Mouse (Mus musculus): ENCODE measurements around the gene Cct8.

The Cct8 gene

DNA sequence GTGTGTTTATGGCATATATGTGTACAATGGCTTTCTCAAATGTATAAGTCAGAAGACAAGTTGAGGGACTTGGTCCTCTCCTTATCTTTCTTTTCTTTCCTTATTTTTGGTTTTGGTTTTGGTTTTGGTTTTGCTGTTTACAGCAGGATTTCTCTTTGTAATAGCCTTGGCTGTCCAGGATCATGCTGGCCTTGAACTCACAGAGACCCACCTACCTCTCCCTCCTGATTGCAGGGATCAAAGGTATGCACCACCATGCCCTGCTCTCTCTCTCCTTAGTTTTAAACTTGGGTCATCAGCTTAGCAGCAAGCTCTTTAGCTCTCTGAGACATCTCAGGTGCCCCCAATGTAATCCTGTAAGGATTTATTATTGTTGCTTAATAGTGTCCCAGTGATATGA, 50.6 kb downstream of the Cct8 start:
- DNase-seq (ENCODE audit: low spot score) = no peak

DNA sequence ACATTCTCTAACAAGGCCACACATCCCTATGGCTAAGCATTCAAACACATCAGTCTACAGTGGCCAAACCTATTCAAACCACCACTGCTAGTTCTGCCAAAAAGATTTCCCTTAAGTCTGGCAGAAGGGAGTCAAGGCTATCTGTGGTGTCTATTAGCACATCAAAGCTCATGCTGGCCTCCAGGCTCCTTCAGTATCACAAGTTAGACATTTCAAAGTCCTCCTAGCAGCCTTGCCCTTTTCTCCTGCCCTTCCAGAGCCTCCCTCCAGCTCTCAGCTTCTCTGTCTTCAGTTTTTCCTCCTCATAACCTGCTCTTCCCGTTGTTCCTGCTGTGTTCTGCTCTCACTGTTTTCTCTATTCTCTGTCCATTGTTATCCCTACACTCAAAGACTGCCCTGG, 51.6 kb downstream of the Cct8 start:
- DNase-seq (ENCODE audit: low spot score) = no peak

DNA sequence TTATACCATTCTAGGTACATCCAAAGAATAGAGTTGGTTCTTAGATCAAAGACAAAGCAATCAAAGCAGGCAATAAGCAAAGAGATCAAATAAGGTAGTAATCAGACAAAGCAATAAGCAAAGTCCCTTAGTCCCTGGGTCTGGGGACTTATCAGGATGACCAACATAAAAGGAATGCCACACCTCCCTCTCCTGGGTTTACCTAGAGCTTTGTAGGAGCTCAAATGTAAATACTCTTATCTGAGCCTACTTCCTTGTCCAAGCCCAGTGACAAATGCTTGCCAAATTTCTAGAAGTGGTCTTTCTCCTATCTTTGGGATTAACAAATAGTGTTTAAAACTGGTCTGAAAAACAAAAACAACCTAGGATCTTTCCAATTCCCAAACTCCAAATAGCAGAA, 52.4 kb downstream of the Cct8 start:
- DNase-seq (ENCODE audit: low spot score) = no peak

DNA sequence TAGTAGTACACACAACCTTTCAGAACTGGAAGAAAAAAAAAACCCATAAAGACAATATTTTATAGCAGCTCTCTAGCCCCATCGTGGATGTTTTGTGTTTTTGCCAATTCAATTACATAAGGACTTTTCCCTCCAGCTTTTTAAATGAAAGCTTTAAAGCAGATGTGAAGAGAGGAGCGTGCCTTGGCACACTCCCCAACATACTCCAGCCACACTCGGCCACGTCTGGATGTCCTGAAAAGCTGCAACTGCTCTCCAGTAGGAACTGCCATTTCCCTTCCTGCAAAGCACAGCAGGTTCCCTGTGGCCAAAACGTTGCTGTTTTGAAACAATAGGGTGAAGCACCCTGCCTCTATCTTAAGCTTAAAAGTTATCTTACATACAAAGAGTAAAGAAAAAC, 53.4 kb downstream of the Cct8 start:
- no peak for DNase-seq (ENCODE audit: low spot score)

DNA sequence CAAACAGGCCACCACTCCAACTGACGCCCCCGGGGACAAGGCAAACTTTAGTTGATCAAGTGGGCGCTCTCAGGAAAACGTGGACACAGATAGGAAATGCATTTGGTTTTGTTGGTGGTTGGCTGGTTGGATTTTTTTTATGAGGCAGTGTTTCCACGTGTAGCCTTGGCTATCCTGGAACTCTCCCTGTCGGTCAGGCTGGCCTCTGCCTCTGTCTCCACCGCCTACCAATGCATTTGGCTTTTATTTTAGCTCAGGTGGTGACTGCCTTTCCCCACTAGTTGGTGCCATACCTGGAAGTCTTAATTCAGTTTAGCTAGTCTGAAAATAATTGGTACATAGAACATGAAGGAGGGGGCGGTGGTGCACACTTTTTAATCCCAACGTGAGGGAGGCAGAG, 54.6 kb downstream of the Cct8 start:
- no peak for DNase-seq (ENCODE audit: low spot score)

DNA sequence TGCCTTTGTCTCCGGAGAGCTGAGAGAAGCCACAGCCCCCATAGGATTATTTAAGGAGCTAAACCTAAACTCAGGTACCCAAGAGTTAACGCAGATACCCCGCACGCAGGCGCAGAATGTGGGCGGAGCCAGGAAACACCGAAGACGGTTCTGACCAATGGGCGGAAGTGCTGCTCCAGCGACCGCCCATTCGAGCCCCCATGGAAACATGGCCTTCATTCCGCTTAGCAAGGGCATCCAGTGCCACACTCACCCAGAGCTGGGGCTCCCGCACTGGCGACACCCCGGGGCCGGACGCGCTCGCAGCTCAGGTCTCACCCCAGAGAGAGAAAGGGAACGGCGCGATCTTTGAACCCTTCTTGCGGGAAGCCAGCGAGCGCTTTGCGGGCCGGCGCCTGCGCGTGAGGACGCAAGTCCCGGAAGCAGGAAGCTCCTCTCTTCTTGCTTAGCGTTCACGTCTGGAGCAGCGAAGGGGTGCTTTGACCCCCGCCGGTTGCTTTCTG, 55.4 kb downstream of the Cct8 start, which contains the start of gene Rwdd2b:
Gene Rwdd2b, minus strand, starts transcription at position 390 of the 503 bp plus-strand sequence.
- peak; percentile 87 for DNase-seq (ENCODE audit: low spot score)

DNA sequence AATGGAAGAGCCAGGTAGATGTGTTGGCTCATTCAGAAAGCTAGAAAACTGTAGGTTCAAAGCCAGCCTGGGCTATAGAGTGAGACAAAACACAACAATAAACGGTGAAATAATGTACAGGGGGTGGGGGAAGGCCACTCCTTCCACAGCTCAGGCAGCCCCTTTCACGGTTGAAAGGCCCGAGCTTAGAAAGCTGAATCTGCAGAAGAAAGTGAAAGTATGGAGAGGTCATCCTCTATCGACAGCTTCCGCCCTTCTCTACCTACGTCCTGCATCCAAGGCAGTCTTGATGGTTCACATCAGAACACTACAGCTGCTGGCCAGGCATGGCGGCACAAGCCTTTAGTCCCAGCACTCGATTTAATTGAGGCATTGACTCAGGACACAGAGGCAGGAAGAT, 57.0 kb downstream of the Cct8 start:
- no peak for DNase-seq (ENCODE audit: low spot score)

DNA sequence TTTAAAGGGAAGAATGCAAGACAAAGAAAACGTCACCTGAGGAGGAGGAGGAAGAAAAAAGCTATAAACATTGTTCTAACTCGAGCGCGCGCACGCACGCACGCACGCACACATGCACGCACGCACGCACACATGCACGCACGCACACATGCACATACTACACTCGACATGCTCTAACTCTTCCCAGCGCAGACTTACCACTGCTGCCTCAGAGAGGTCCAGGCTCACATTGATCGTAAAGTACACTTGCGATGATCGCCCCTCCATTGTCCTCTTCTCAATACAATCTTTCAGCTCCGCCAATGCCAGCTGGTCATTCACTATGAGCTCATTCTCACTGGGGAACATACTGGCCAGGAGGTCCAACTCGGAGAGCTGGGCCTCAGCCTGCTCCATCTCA, 58.6 kb downstream of the Cct8 start:
- DNase-seq (ENCODE audit: low spot score) = no peak

DNA sequence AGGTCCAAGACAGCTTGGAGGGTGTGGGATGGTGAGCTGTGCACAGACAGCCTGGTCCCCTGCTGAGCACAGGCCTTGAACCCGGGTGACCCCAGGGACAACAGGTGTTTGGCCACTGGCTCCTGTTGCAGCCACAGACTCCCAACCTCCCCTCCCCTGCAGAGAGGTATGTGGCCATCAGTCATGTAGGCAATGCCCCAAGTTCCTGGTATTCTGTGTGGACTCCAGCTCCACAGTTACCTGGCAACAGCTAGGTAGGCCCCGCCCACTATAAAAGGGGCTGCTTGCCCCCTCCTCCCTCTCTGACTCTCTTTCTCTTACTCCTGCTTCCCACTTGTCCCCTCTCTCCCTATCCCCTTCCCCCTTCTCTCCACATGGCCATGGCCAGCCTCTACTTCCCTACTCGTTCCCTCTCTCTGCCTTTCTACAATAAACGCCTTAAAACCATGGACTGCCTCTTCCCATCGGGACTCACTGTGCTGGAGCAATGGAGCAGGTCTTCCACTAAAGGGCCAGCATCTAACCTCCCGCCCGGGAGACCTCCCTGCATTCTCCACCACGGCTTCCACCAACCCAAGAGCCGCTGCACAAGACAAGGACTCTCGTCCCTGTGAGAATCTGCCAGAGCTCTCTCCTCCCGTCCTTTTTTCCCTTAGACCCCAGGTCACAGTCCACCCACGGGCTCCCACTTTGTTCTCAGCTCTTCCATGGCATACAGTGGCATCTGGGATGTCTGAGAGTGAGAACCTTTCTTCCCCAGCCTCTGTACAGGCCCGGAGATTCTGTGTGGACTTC, 60.1 kb downstream of the Cct8 start:
- DNase-seq (ENCODE audit: low spot score) = no peak

DNA sequence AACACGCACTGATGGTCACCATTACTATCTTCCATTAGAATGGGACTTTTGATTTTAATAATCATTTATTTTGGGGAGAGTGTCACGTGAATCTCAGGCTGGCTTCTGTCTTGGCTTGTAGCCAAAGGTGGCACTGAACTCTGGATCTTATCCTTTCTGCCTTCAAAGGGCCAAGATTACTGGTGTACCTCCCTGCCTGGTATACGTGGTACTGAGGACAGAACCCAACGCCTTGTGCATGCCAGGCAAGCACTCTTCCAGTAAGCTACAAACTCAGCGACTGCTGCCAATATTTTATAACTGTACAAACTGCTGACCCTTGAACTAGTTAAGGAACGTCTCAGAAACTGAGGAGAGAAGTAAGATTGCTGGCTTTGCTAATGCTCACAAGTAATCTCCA, 60.7 kb downstream of the Cct8 start:
- no peak for DNase-seq (ENCODE audit: low spot score)

DNA sequence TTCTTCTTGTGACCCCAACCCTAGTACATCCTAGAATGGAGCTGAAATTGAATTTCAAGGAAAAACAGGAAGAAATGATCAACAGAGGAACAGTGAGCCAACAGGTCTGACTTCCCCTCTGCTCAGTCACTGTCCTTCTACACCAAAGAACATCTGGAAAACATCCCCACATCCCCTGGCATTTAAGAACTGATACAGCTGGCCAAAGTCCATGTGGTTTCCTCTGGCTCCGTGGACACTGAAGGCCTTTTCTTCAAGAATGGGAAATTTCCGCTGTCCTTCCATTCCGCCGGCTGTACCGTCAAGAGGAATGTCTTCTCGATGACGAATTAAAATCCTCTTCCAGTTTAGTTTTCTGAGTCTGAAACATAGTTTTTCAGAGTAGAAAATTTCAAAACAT, 61.4 kb downstream of the Cct8 start:
- DNase-seq (ENCODE audit: low spot score) = no peak
